Mouse (Mus musculus) cortical plate, adult 2 months (tissue): ENCODE data around the gene Wwp2.

Source experiments
- CTCF ChIP-seq: fragments of 200-500 bp; IDR thresholded peaks from 2 replicates; pipeline ENCODE4 v1.5.1; 2011; ENCODE audit warnings: mild to moderate bottlenecking, control low read depth, low read length; ENCODE audit not compliant: insufficient read depth; ENCODE audit errors: extremely low read depth
- POLR2A ChIP-seq: fragments of 200-500 bp; IDR thresholded peaks from 2 replicates; pipeline ENCODE4 v1.6.1; 2011; ENCODE audit warnings: mild to moderate bottlenecking, low read length, control low read depth; ENCODE audit not compliant: insufficient read depth; ENCODE audit errors: extremely low read depth

DNA sequence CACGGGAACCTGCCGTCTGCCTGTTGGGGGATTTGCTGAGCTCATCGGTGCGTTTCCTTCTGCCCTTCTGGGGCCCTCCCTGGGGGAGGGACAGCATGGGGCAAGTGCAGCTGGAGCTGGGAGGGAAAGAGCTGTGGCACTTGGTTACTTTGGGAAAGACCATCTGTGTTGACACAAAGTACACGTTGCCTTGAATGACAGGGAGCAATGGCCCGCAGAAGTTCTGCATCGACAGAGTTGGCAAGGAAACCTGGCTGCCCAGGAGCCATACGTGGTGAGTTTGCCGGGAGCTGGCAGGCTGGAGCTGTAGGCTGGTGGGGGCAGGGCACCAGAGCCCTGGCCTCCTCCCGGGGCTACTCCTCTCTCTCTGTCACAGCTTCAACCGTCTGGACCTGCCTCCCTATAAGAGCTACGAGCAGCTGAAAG lies 120.4 kb downstream of the Wwp2 start:
- TF ChIP-seq CTCF (no peak), POLR2A (no peak)
